Mouse (Mus musculus) midbrain, embryonic 11.5 days (tissue): Measurements from ENCODE around the gene Klhl26. TPM values are rescaled to one million over a fixed set of nuclear protein-coding genes. Genes with fewer than 3 reads are reported as not detected.
A peak's percentile ranks its signal among the peaks of the same experiment; 100 is the strongest.

Source experiments
- ATAC-seq: fragments of 200-750 bp; cut with Nextera tagmentation; 2 replicates; pipeline ENCODE4 v1.8.0; 2017; ENCODE audit warnings: moderate TSS enrichment, moderate library complexity; ENCODE audit not compliant: low FRiP score
- DNase-seq: peaks from one replicate; pipeline ENCODE4 v3.0.0; 2015; ENCODE audit warnings: low spot score; ENCODE audit errors: missing footprints
- H3K27ac ChIP-seq: fragments of 300-500 bp; sonication (generic); 2 replicates; pipeline ENCODE4 v1.5.1; 2014; ENCODE audit warnings: low read depth, low read length
- H3K27me3 ChIP-seq: fragments of 300-500 bp; sonication (generic); 2 replicates; pipeline ENCODE4 v1.6.1; 2014; ENCODE audit warnings: mild to moderate bottlenecking, low read length, moderate library complexity, mixed read lengths; ENCODE audit not compliant: control insufficient read depth, insufficient read depth
- H3K36me3 ChIP-seq: fragments of 300-500 bp; sonication (generic); 2 replicates; pipeline ENCODE4 v1.6.1; 2014; ENCODE audit warnings: mild to moderate bottlenecking, low read length, moderate library complexity, mixed read lengths; ENCODE audit not compliant: control insufficient read depth, insufficient read depth
- H3K4me1 ChIP-seq: fragments of 300-500 bp; sonication (generic); 2 replicates; pipeline ENCODE4 v1.6.1; 2014; ENCODE audit warnings: low read length; ENCODE audit not compliant: control insufficient read depth, insufficient read depth
- H3K4me2 ChIP-seq: fragments of 300-500 bp; sonication (generic); 2 replicates; pipeline ENCODE4 v1.6.1; 2014; ENCODE audit warnings: mild to moderate bottlenecking, moderate library complexity
- H3K4me3 ChIP-seq: fragments of 300-500 bp; sonication (generic); 2 replicates; pipeline ENCODE4 v1.5.1; 2014; ENCODE audit warnings: low read depth, low read length
- H3K9ac ChIP-seq: fragments of 300-500 bp; sonication (generic); 2 replicates; pipeline ENCODE4 v1.6.1; 2014; ENCODE audit warnings: low read length
- H3K9me3 ChIP-seq: fragments of 300-500 bp; sonication (generic); 2 replicates; pipeline ENCODE4 v1.6.1; 2016; ENCODE audit warnings: low read length; ENCODE audit not compliant: control insufficient read depth
- WGBS: fragments of 180-500 bp; shearing (Covaris S2); extraction: QIAGEN DNeasy Blood & Tissue Kit; methylation state at CpG from one replicate; pipeline ENCODE4 v1.1.7; 2014; 5-methylcytosine and 5-hydroxymethylcytosine counted together
- polyA plus RNA-seq: library from polyadenylated mRNA; unstranded; fragments of >200 nt; fragmentation: Nextera tagmentation; extraction: Ambion mirVana; gene quantifications from 2 replicates; pipeline ENCODE4 v1.2.1, GENCODE M21; 2014

Klhl26 gene
- polyA plus RNA-seq: 12.6 and 13.1 TPM in 2 replicates

GRCm38 (mm10) chr8:70476333-70477268 is at the start of gene Klhl26:
Gene Klhl26 (minus strand): TSS chr8:70476968.
- peak; percentile 99 for DNase-seq
- Histone ChIP-seq H3K9me3 (no peaks in the 10 kb centered on the region), H3K36me3 (no peaks in the 10 kb centered on the region), H3K27me3 (peaks cover 3% of the 10 kb centered on the region), H3K4me3 (peak within 1 kb of the TSS; percentile 57), H3K4me2 (peak within 1 kb of the TSS; percentile 88), H3K27ac (no peak within 1 kb of the TSS), H3K9ac (peak within 1 kb of the TSS; percentile 88), H3K4me1 (peaks cover 8% of the 10 kb centered on the region)
- peak; percentile 89 for ATAC-seq
- WGBS: under 1% methylated on average over 53 of the region's 53 CpGs

GRCm38 (mm10) chr8:70522592-70523403 is 46.0 kb upstream of the Klhl26 start:
- Histone ChIP-seq H3K4me2 (peak overlapping the region; percentile 68), H3K9me3 (no peaks in the 10 kb centered on the region), H3K36me3 (no peaks in the 10 kb centered on the region), H3K4me3 (peak overlapping the region; percentile 57), H3K9ac (peak overlapping the region; percentile 76), H3K27me3 (no peaks in the 10 kb centered on the region), H3K27ac (peak overlapping the region; percentile 45; the same call in 1 of the 2 replicates), H3K4me1 (peaks cover 13% of the 10 kb centered on the region)
- DNase-seq (peak; percentile 99), ATAC-seq (peak; percentile 81)
- 1% methylated on average over 50 of the region's 51 CpGs for WGBS

- DNase-seq: no peak
- Histone ChIP-seq H3K4me1 (peaks cover 6% of the 10 kb centered on the region; the same call in 1 of the 2 replicates), H3K27ac (no peak overlapping the region), H3K36me3 (no peaks in the 10 kb centered on the region), H3K9ac (no peak overlapping the region), H3K4me3 (no peak overlapping the region), H3K4me2 (no peak overlapping the region), H3K27me3 (no peaks in the 10 kb centered on the region), H3K9me3 (no peaks in the 10 kb centered on the region)
- WGBS: 71% methylated on average over 2 of the region's 2 CpGs
- ATAC-seq: no peak
Observed at GRCm38 (mm10) chr8:70519606-70520005, 42.8 kb upstream of the Klhl26 start.

- ATAC-seq (no peak), DNase-seq (no peak)
- no peak overlapping the region for H3K4me2 ChIP-seq
- peaks cover 6% of the 10 kb centered on the region; the same call in 1 of the 2 replicates for H3K4me1 ChIP-seq
- no peaks in the 10 kb centered on the region for H3K27me3 ChIP-seq
- H3K4me3 ChIP-seq: no peak overlapping the region
- no peaks in the 10 kb centered on the region for H3K9me3 ChIP-seq
- WGBS: 94% methylated on average over 6 of the region's 6 CpGs
- no peak overlapping the region for H3K9ac ChIP-seq
- H3K27ac ChIP-seq: no peak overlapping the region
- no peaks in the 10 kb centered on the region; the same call in 1 of the 2 replicates for H3K36me3 ChIP-seq
Observed at GRCm38 (mm10) chr8:70519043-70519442, 42.3 kb upstream of the Klhl26 start.

- Histone ChIP-seq H3K36me3 (no peaks in the 10 kb centered on the region; the same call in none of the 2 replicates), H3K9ac (no peak overlapping the region), H3K27ac (no peak overlapping the region), H3K9me3 (no peaks in the 10 kb centered on the region), H3K4me3 (no peak overlapping the region), H3K4me2 (no peak overlapping the region), H3K27me3 (no peaks in the 10 kb centered on the region), H3K4me1 (peaks cover 6% of the 10 kb centered on the region; the same call in 1 of the 2 replicates)
- DNase-seq (no peak), ATAC-seq (no peak)
- WGBS: 72% methylated on average over 10 of the region's 10 CpGs
Observed at GRCm38 (mm10) chr8:70517940-70518643, 41.3 kb upstream of the Klhl26 start.

GRCm38 (mm10) chr8:70513441-70513840 is 36.7 kb upstream of the Klhl26 start:
- Histone ChIP-seq H3K4me3 (no peak overlapping the region), H3K9ac (no peak overlapping the region), H3K36me3 (peaks cover 5% of the 10 kb centered on the region), H3K4me1 (peaks cover 13% of the 10 kb centered on the region), H3K9me3 (no peaks in the 10 kb centered on the region), H3K27me3 (no peaks in the 10 kb centered on the region), H3K27ac (no peak overlapping the region), H3K4me2 (no peak overlapping the region)
- no peak for DNase-seq
- no peak for ATAC-seq
- WGBS: 87% methylated on average over 2 of the region's 2 CpGs

GRCm38 (mm10) chr8:70512253-70512903 is 35.6 kb upstream of the Klhl26 start:
- no peak for DNase-seq
- Histone ChIP-seq H3K36me3 (peaks cover 9% of the 10 kb centered on the region), H3K27ac (no peak overlapping the region), H3K9me3 (no peaks in the 10 kb centered on the region), H3K27me3 (no peaks in the 10 kb centered on the region), H3K4me2 (no peak overlapping the region), H3K4me1 (peaks cover 17% of the 10 kb centered on the region), H3K4me3 (no peak overlapping the region), H3K9ac (no peak overlapping the region)
- 86% methylated on average over 11 of the region's 11 CpGs for WGBS
- no peak for ATAC-seq

- WGBS: 98% methylated on average over 2 of the region's 2 CpGs
- ATAC-seq: no peak
- Histone ChIP-seq H3K9ac (no peak overlapping the region), H3K4me3 (no peak overlapping the region), H3K4me2 (no peak overlapping the region), H3K4me1 (peaks cover 18% of the 10 kb centered on the region), H3K27ac (no peak overlapping the region), H3K9me3 (no peaks in the 10 kb centered on the region), H3K36me3 (peaks cover 10% of the 10 kb centered on the region), H3K27me3 (no peaks in the 10 kb centered on the region)
- no peak for DNase-seq
Observed at GRCm38 (mm10) chr8:70511770-70512169, 35.0 kb upstream of the Klhl26 start.
